In genomic region chr5:100217178-100218035, GRCm38 (mm10) we compare ENCODE assay signal across 8 mouse cellular contexts. TPM values are rescaled to one million over a fixed set of nuclear protein-coding genes. Genes with fewer than 3 reads are reported as not detected.
DNase-seq lines count a peak whose midpoint lies in the region; ATAC-seq lines count a peak whose summit lies in the region.

No protein-coding gene starts in this region.

- no peak overlapping the region for H3K9ac ChIP-seq in kidney, embryonic 15.5 days
- no peak overlapping the region for H3K9ac ChIP-seq in midbrain, embryonic 15.5 days

- H3K9me3 ChIP-seq in kidney, embryonic 15.5 days (replicated peaks): no peaks in the 10 kb centered on the region
- H3K9me3 ChIP-seq in midbrain, embryonic 15.5 days: no peaks in the 10 kb centered on the region

- no peaks in the 10 kb centered on the region for H3K27me3 ChIP-seq in kidney, embryonic 15.5 days
- H3K27me3 ChIP-seq in midbrain, embryonic 15.5 days (replicated peaks): no peaks in the 10 kb centered on the region

- ATAC-seq in kidney, embryonic 15.5 days (replicated peaks; ENCODE audit: low FRiP score): peak; percentile 69; the same call in 1 of the 2 replicates
- ATAC-seq in hematopoietic stem cell, adult 5-6 weeks (replicated peaks in 1 of 2; ENCODE audit: insufficient read depth in 1 of 2, low FRiP score in 2 of 2, low TSS enrichment in 1 of 2, low read depth in 1 of 2, poor library complexity in 2 of 2, severe bottlenecking in 2 of 2): peak; percentile 57 to 58
- ATAC-seq in midbrain, embryonic 15.5 days (replicated peaks): peak; percentile 56

- intact Hi-C loops in left cerebral cortex, postnatal 14 days (cut with DNase I): no loop called here

- H3K27ac ChIP-seq in kidney, embryonic 15.5 days: peak overlapping the region; percentile 10; the same call in 1 of the 2 replicates
- H3K27ac ChIP-seq in midbrain, embryonic 15.5 days: no peak overlapping the region

- WGBS in kidney, embryonic 15.5 days: 31% methylated on average over 17 of the region's 17 CpGs
- 16% methylated on average over 17 of the region's 17 CpGs for WGBS in midbrain, embryonic 15.5 days

- H3K4me1 ChIP-seq in kidney, embryonic 15.5 days: peaks cover 14% of the 10 kb centered on the region
- H3K4me1 ChIP-seq in midbrain, embryonic 15.5 days: no peaks in the 10 kb centered on the region

- H3K4me2 ChIP-seq in kidney, embryonic 15.5 days: peak overlapping the region; percentile 33
- 0 out of 2 replicates have a peak overlapping the region, but pooled peaks have one; percentile 1 for H3K4me2 ChIP-seq in midbrain, embryonic 15.5 days

- H3K4me3 ChIP-seq in kidney, embryonic 15.5 days (replicated peaks): peak overlapping the region; percentile 17
- no peak overlapping the region for H3K4me3 ChIP-seq in midbrain, embryonic 15.5 days

- H3K36me3 ChIP-seq in kidney, embryonic 15.5 days: no peaks in the 10 kb centered on the region
- no peaks in the 10 kb centered on the region for H3K36me3 ChIP-seq in midbrain, embryonic 15.5 days (replicated peaks)

- no peak for DNase-seq in kidney, postnatal 25 days
- DNase-seq in c-Kit-positive CD71-negative TER-119-negative erythroid progenitor cells, embryonic 14.5 days (ENCODE audit: low read depth): peak; percentile 39
- DNase-seq in ovary, adult 18-20 months (ENCODE audit: low spot score): no peak
- DNase-seq in left cerebral cortex, postnatal 14 days (ENCODE audit: low spot score in 2 of 2): no peak
- DNase-seq in right cerebral cortex, adult 2 months (ENCODE audit: low spot score in 2 of 2): no peak

RNA-seq across cellular contexts. Expression of gene Tmem150c, which starts 57.8 kb away (rescaled TPM):
- 18.4 and 21.9 TPM in 2 replicates for polyA plus RNA-seq in kidney, embryonic 15.5 days (2015; fragmentation: Nextera tagmentation; extraction: Ambion mirVana)
- not detected in 2 replicates for total RNA-seq in hematopoietic stem cell, adult 5-6 weeks (2017)
- 33.1 and 39.8 TPM in 2 replicates for polyA plus RNA-seq in midbrain, embryonic 15.5 days (2015; fragmentation: Nextera tagmentation; extraction: Ambion mirVana)
- 10 to 100 TPM; 46.2 to 48.8 TPM for total RNA-seq in left cerebral cortex, postnatal 14 days (2021)

Comparison
In these comparisons a context has a peak if more than half of its experiments do, and no peak if none do; other contexts are left out.
1. RNA of gene Tmem150c, which starts 57.8 kb away (total RNA-seq): 46.2 to 48.8 TPM in left cerebral cortex, postnatal 14 days; not detected in hematopoietic stem cell, adult 5-6 weeks; every median in the first group is over 10 times any median in the second.
2. Peak in every context shown above with its lines, with median percentiles within 50 percentile points of each other: ATAC-seq.